Mouse (Mus musculus) testis, adult 2 months (tissue): ENCODE data around the gene Antxr1.

ENCODE experiments used
- CTCF ChIP-seq: fragments of 200-500 bp; IDR thresholded peaks from 2 replicates; pipeline ENCODE4 v1.5.1; 2012; ENCODE audit warnings: low read depth, mild to moderate bottlenecking, inconsistent platforms, low read length, moderate library complexity; ENCODE audit not compliant: control insufficient read depth, insufficient read depth, insufficient replicate concordance
- POLR2A ChIP-seq: fragments of 200-500 bp; IDR thresholded peaks from 2 replicates; pipeline ENCODE4 v1.6.1; 2012; ENCODE audit warnings: low read depth, mild to moderate bottlenecking, inconsistent platforms, low read length, moderate library complexity; ENCODE audit not compliant: control insufficient read depth

DNA sequence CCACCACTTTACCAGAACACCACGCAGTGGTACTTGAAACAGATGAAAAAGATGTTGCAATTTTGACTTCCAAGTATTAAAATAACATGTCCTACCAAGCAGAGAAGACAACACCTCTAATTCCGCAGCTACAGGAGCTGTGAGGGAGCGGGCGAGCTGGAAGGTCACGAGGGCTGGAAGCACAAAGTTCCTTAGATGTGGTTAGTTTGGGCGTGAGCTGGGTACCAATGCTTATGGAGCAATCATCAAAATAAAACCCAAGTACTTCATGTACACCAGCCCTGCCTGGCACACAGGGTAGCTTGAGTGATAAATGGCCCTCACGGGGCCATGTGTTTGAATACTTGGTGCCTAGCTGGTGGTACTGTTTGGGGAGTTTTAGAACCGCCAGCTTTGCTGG is 205.8 kb downstream of the Antxr1 start:
- TF ChIP-seq POLR2A (no peak), CTCF (no peak)
